Mouse (Mus musculus): ENCODE measurements around the gene Gpha2. TPM values are rescaled to one million over a fixed set of nuclear protein-coding genes. Genes with fewer than 3 reads are reported as not detected.

Gene Gpha2
- polyA plus RNA-seq, 1 experiment from 2014 or later, result not detected

DNA sequence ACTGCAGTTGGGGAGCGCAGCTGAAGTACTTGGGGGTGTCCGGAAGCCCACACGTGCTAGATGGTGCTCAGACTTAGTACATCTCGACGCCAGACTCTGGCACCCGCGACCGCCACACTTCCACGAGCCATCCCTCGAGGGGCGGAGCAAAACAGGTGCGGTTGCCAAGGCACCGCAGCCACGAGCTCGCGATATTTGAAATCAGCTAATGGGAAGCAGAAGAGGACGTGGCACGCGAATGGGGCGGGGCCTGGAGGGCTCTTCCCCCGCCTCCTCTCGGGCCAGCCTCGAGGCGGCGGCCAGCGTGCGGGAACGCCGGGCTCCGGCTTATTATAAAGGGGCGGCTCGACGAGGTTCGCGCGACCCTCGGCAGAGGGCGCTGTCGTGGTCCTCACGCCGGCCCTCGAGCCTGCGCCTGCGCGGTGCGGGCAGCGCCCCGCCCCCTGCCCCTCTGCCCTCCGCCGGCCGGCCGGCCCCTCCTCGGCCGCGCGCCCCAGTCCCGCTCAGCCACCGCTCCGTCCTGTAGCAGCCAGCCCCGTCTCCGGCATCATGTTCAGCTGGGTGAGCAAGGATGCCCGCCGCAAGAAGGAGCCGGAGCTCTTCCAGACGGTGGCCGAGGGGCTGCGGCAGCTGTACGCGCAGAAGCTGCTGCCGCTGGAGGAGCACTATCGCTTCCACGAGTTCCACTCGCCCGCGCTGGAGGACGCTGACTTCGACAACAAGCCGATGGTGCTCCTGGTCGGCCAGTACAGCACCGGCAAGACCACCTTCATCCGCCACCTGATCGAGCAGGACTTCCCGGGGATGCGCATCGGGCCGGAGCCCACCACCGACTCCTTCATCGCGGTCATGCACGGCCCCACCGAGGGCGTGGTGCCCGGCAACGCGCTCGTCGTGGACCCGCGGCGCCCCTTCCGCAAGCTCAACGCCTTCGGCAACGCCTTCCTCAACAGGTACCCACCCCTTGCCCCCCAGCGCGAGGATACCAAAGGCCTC is 50.5 kb downstream of the Gpha2 start, which contains the start of gene Ehd1:
Ehd1 (plus strand) TSS at position 300 of the 996 bp plus-strand sequence.
- Histone ChIP-seq H3K9ac (replicated peaks; ENCODE audit: low read depth, low read length) (peak within 1 kb of the TSS; percentile 89), H3K4me1 (replicated peaks; ENCODE audit: control insufficient read depth, insufficient read depth, low read length) (peaks cover 37% of the 10 kb centered on the region), H3K4me2 (ENCODE audit: low read length) (peak within 1 kb of the TSS; percentile 100), H3K36me3 (ENCODE audit: control insufficient read depth, insufficient read depth) (peaks cover 5% of the 10 kb centered on the region), H3K27me3 (replicated peaks; ENCODE audit: control insufficient read depth, insufficient read depth, low read length) (no peaks in the 10 kb centered on the region), H3K4me3 (replicated peaks; ENCODE audit: low read length) (peak within 1 kb of the TSS; percentile 94), H3K9me3 (ENCODE audit: control insufficient read depth, low read length) (no peaks in the 10 kb centered on the region), H3K27ac (ENCODE audit: low read length) (peak within 1 kb of the TSS; percentile 78)
- under 1% methylated on average over 106 of the region's 106 CpGs for WGBS
- peak; percentile 97 for ATAC-seq

MicroRNA genes within 50 kb of the gene (microRNA counts, 519-probe panel; counts per million panel counts)
- 2,043 counts per million, percentile 32 among the panel's probes with 10 or more counts for microRNA mmu-miR-192

Small RNAs within 50 kb of the gene (microRNA-seq; reads per million reads assigned to microRNA genes)
- gene Mir192, result 82.1 reads per million, percentile 52 among the genes with 10 or more reads in this experiment
- gene Mir194-2, result 69.4 reads per million, percentile 49 among the genes with 10 or more reads in this experiment

Other genes starting within 250 kb of the Gpha2 start
- not detected in 2 replicates for gene Slc22a20, start 240.2 kb upstream of the Gpha2 start, polyA plus RNA-seq (2015; fragmentation: Nextera tagmentation; extraction: Ambion mirVana)
- 1.3 and 2.2 TPM in 2 replicates for gene Capn1, start 210.5 kb upstream of the Gpha2 start, polyA plus RNA-seq (2015; fragmentation: Nextera tagmentation; extraction: Ambion mirVana)
- 22.6 and 30.3 TPM in 2 replicates for gene Syvn1, start 179.8 kb upstream of the Gpha2 start, polyA plus RNA-seq (2015; fragmentation: Nextera tagmentation; extraction: Ambion mirVana)
- gene Mrpl49, start 168.6 kb upstream of the Gpha2 start, polyA plus RNA-seq (2015; fragmentation: Nextera tagmentation; extraction: Ambion mirVana), result 65.0 and 74.0 TPM in 2 replicates
- 493 and 512 TPM in 2 replicates for gene Fau, start 168.5 kb upstream of the Gpha2 start, polyA plus RNA-seq (2015; fragmentation: Nextera tagmentation; extraction: Ambion mirVana)
- 30.1 and 31.0 TPM in 2 replicates for gene Znhit2, start 165.2 kb upstream of the Gpha2 start, polyA plus RNA-seq (2015; fragmentation: Nextera tagmentation; extraction: Ambion mirVana)
- gene Tm7sf2, start 158.0 kb upstream of the Gpha2 start, polyA plus RNA-seq (2015; fragmentation: Nextera tagmentation; extraction: Ambion mirVana), result 34.0 and 41.3 TPM in 2 replicates
- 85.9 and 88.5 TPM in 2 replicates for gene Vps51, start 149.1 kb upstream of the Gpha2 start, polyA plus RNA-seq (2015; fragmentation: Nextera tagmentation; extraction: Ambion mirVana)
- gene Tmem262, start 146.3 kb upstream of the Gpha2 start, polyA plus RNA-seq (2015; fragmentation: Nextera tagmentation; extraction: Ambion mirVana), result not detected in 2 replicates
- gene Gm28374, start 144.1 kb upstream of the Gpha2 start, polyA plus RNA-seq (2015; fragmentation: Nextera tagmentation; extraction: Ambion mirVana), result 2.1 and 3.1 TPM in 2 replicates
- gene Zfpl1, start 141.4 kb upstream of the Gpha2 start, polyA plus RNA-seq (2015; fragmentation: Nextera tagmentation; extraction: Ambion mirVana), result 83.3 and 85.7 TPM in 2 replicates
- 16.5 and 16.7 TPM in 2 replicates for gene Cdca5, start 141.4 kb upstream of the Gpha2 start, polyA plus RNA-seq (2015; fragmentation: Nextera tagmentation; extraction: Ambion mirVana)
- gene AC131692.1, start 132.0 kb upstream of the Gpha2 start, polyA plus RNA-seq (2015; fragmentation: Nextera tagmentation; extraction: Ambion mirVana), result not detected in 2 replicates
- 0.35 and 0.58 TPM in 2 replicates for gene Naaladl1, start 120.6 kb upstream of the Gpha2 start, polyA plus RNA-seq (2015; fragmentation: Nextera tagmentation; extraction: Ambion mirVana)
- 46.4 and 50.5 TPM in 2 replicates for gene Sac3d1, start 107.7 kb upstream of the Gpha2 start, polyA plus RNA-seq (2015; fragmentation: Nextera tagmentation; extraction: Ambion mirVana)
- 40.3 and 50.1 TPM in 2 replicates for gene Snx15, start 98.1 kb upstream of the Gpha2 start, polyA plus RNA-seq (2015; fragmentation: Nextera tagmentation; extraction: Ambion mirVana)
- gene Batf2, start 85.4 kb upstream of the Gpha2 start, polyA plus RNA-seq (2015; fragmentation: Nextera tagmentation; extraction: Ambion mirVana), result not detected in 2 replicates
- 69.9 and 92.6 TPM in 2 replicates for gene Arl2, start 84.8 kb upstream of the Gpha2 start, polyA plus RNA-seq (2015; fragmentation: Nextera tagmentation; extraction: Ambion mirVana)
- gene Majin, start 42.0 kb upstream of the Gpha2 start, polyA plus RNA-seq (2015; fragmentation: Nextera tagmentation; extraction: Ambion mirVana), result not detected in 2 replicates
- 106 and 117 TPM in 2 replicates for gene Ppp2r5b, start 9.5 kb downstream of the Gpha2 start, polyA plus RNA-seq (2015; fragmentation: Nextera tagmentation; extraction: Ambion mirVana)
- 11.2 and 13.1 TPM in 2 replicates for gene Atg2a, start 15.3 kb downstream of the Gpha2 start, polyA plus RNA-seq (2015; fragmentation: Nextera tagmentation; extraction: Ambion mirVana)
- 105 and 106 TPM in 2 replicates for gene Ehd1, start 50.3 kb downstream of the Gpha2 start, polyA plus RNA-seq (2015; fragmentation: Nextera tagmentation; extraction: Ambion mirVana)
- gene Cdc42bpg, start 80.1 kb downstream of the Gpha2 start, polyA plus RNA-seq (2015; fragmentation: Nextera tagmentation; extraction: Ambion mirVana), result 0.52 and 1.1 TPM in 2 replicates
- 96.1 and 96.5 TPM in 2 replicates for gene Men1, start 108.6 kb downstream of the Gpha2 start, polyA plus RNA-seq (2015; fragmentation: Nextera tagmentation; extraction: Ambion mirVana)
- 12.3 and 21.2 TPM in 2 replicates for gene Map4k2, start 114.8 kb downstream of the Gpha2 start, polyA plus RNA-seq (2015; fragmentation: Nextera tagmentation; extraction: Ambion mirVana)
- gene Sf1, start 137.3 kb downstream of the Gpha2 start, polyA plus RNA-seq (2015; fragmentation: Nextera tagmentation; extraction: Ambion mirVana), result 122 and 127 TPM in 2 replicates
- 2.4 and 2.8 TPM in 2 replicates for gene Pygm, start 158.0 kb downstream of the Gpha2 start, polyA plus RNA-seq (2015; fragmentation: Nextera tagmentation; extraction: Ambion mirVana)
- gene Rasgrp2, start 173.0 kb downstream of the Gpha2 start, polyA plus RNA-seq (2015; fragmentation: Nextera tagmentation; extraction: Ambion mirVana), result 48.8 and 60.8 TPM in 2 replicates
- gene Nrxn2, start 192.4 kb downstream of the Gpha2 start, polyA plus RNA-seq (2015; fragmentation: Nextera tagmentation; extraction: Ambion mirVana), result 28.1 and 28.5 TPM in 2 replicates